Mouse (Mus musculus) adrenal gland, adult 10 weeks (tissue): Measurements from ENCODE around the gene Arid1b. TPM values are rescaled to one million over a fixed set of nuclear protein-coding genes. Genes with fewer than 3 reads are reported as not detected.

ENCODE experiments used
- polyA plus RNA-seq: library from polyadenylated mRNA; stranded (reverse); fragments of 350-450 nt; fragmentation: Illumina TruSeq; extraction: RNeasy Lipid Tissue Mini Kit (QIAGEN cat#74804); gene quantifications from one replicate; pipeline ENCODE4 v1.2.3, GENCODE M21; 2014; ENCODE audit warnings: low read depth, low replicate concordance

Arid1b gene
- 17.5 TPM for polyA plus RNA-seq

DNA sequence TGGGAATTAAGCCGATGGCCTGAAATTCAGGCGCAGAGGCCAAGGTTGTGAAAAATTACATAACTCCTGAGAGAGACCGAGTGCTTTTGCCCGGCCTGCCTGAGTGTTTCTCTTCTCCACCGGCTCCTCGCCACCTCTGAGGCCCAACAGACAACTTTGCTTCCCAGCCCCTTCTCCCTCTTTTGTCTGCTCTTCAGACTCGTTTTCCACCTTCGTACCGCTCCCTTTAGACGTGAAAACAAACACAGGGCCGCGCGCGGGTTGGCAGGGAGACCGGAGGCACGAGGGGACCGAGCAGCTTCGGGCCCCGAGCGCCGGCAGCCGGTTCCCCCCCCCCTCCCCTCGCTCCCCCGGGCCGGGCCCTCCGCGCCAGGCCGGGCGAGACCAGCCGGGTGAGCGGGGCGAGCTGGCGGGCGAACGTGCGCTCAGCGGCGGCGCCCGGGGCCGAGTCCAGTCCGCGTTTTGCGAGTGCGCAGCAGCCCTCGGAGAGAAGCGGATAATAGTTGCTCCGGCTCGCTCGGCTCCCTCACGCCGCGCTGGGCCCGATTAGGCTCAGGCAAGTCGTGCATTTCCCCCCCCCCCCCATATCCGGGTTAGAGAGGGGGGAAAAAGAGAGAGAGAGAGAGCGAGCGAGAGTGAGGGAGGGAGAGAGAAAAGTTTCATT, at the start of gene Arid1b:
TSS of gene Arid1b (plus strand) at position 493 of the 664 bp plus-strand sequence.

